Mouse (Mus musculus) liver, postnatal 0 days (tissue): ENCODE data around the gene Med22.

Experiments
- CTCF ChIP-seq: sonication (generic); IDR thresholded peaks from 2 replicates; pipeline ENCODE4 v1.5.1; 2016; ENCODE audit warnings: antibody characterized with exemption, low read depth
- EP300 ChIP-seq: IDR thresholded peaks from 2 replicates; pipeline ENCODE4 v1.6.1; 2016; ENCODE audit warnings: antibody characterized with exemption, low read depth, mild to moderate bottlenecking

DNA sequence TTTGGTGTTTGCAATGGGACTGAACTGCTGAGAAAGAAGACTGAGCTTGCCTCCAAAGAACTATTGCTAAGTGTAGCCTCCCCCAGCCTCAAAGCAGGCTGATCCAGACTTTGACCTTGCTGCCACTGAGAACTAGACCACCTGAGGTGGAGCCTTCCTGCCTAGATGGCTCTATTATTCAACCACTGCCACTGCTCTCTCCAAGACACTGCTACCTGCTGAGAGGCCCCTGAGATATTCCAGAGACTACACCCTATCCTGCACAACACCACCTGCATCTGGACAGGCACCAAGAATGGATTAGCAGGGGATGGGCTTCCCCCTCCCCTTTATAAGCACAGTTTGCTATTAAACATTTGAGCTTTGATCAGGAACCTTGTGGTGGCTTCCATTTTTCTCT is 31.9 kb downstream of the Med22 start:
- no peak for TF ChIP-seq CTCF
- no peak for TF ChIP-seq EP300
